Mouse (Mus musculus): Measurements from ENCODE around the gene Slc38a3. TPM values are rescaled to one million over a fixed set of nuclear protein-coding genes. Genes with fewer than 3 reads are reported as not detected.

Slc38a3 gene
- total RNA-seq, 4 experiments from 2014 or later, result 61.3 to 74.3 (median 69.2) TPM

GRCm38 (mm10) chr9:107620954-107621353, 48.4 kb downstream of the Slc38a3 start:
- DNase-seq (ENCODE audit: low spot score in 2 of 2), result no peak

GRCm38 (mm10) chr9:107619546-107619879, 49.8 kb downstream of the Slc38a3 start:
- DNase-seq (ENCODE audit: low spot score in 2 of 2), result no peak

GRCm38 (mm10) chr9:107618778-107619545, 50.4 kb downstream of the Slc38a3 start:
- no peak for DNase-seq (ENCODE audit: low spot score in 2 of 2)

- DNase-seq (ENCODE audit: low spot score in 2 of 2), result no peak
Observed at GRCm38 (mm10) chr9:107618098-107618497, 51.2 kb downstream of the Slc38a3 start.

- DNase-seq (ENCODE audit: low spot score in 2 of 2), result no peak
Observed at GRCm38 (mm10) chr9:107617461-107617860, 51.9 kb downstream of the Slc38a3 start.

- no peak for DNase-seq (ENCODE audit: low spot score in 2 of 2)
Observed at GRCm38 (mm10) chr9:107615035-107615434, 54.3 kb downstream of the Slc38a3 start.

GRCm38 (mm10) chr9:107612945-107613569, 56.3 kb downstream of the Slc38a3 start:
- DNase-seq (ENCODE audit: low spot score in 2 of 2), result no peak

- peak; percentile 95 to 99 for DNase-seq (ENCODE audit: low spot score in 2 of 2)
Observed at GRCm38 (mm10) chr9:107612191-107612944, 57.0 kb downstream of the Slc38a3 start.

- no peak for DNase-seq (ENCODE audit: low spot score in 2 of 2)
Observed at GRCm38 (mm10) chr9:107611456-107612190, 57.7 kb downstream of the Slc38a3 start.

- no peak for DNase-seq (ENCODE audit: low spot score in 2 of 2)
Observed at GRCm38 (mm10) chr9:107609433-107609830, 59.9 kb downstream of the Slc38a3 start.

GRCm38 (mm10) chr9:107608741-107609432, 60.4 kb downstream of the Slc38a3 start, which contains the start of gene Sema3b:
Gene Sema3b, minus strand, starts transcription at chr9:107609229.
- DNase-seq (ENCODE audit: low spot score in 2 of 2), result no peak

GRCm38 (mm10) chr9:107607653-107608245, 61.6 kb downstream of the Slc38a3 start:
- no peak for DNase-seq (ENCODE audit: low spot score in 2 of 2)

GRCm38 (mm10) chr9:107607036-107607435, 62.3 kb downstream of the Slc38a3 start:
- DNase-seq (ENCODE audit: low spot score in 2 of 2), result no peak

- no peak for DNase-seq (ENCODE audit: low spot score in 2 of 2)
Observed at GRCm38 (mm10) chr9:107606591-107606990, 62.7 kb downstream of the Slc38a3 start.

GRCm38 (mm10) chr9:107605041-107605661, 64.2 kb downstream of the Slc38a3 start:
- no peak for DNase-seq (ENCODE audit: low spot score in 2 of 2)

GRCm38 (mm10) chr9:107603251-107603650, 66.1 kb downstream of the Slc38a3 start:
- no peak for DNase-seq (ENCODE audit: low spot score in 2 of 2)

- DNase-seq (ENCODE audit: low spot score in 2 of 2), result peak; percentile 84 to 94
Observed at GRCm38 (mm10) chr9:107602068-107602648, 67.2 kb downstream of the Slc38a3 start.

- DNase-seq (ENCODE audit: low spot score in 2 of 2), result no peak
Observed at GRCm38 (mm10) chr9:107601275-107601674, 68.1 kb downstream of the Slc38a3 start.

- no peak for DNase-seq (ENCODE audit: low spot score in 2 of 2)
Observed at GRCm38 (mm10) chr9:107600745-107601144, 68.6 kb downstream of the Slc38a3 start.
